9 mouse cellular contexts compared by ENCODE assay signal in genomic region chr19:26037270-26037669, GRCm38 (mm10).
DNase-seq lines count a peak whose midpoint lies in the region; ATAC-seq and TF ChIP-seq lines count a peak whose summit lies in the region.
"Had no signal": no experiment of that assay in that cellular context is flagged by ENCODE, and none has a peak within 500 bp of the region (broad histone marks: within the 10 kb centered on the region; RNA-seq: fewer than 3 reads in every experiment).

No protein-coding gene starts in this region.

- H3K4me2 ChIP-seq in forebrain, embryonic 16.5 days (ENCODE audit: low read length), result no peak overlapping the region
- no peak overlapping the region for H3K4me2 ChIP-seq in CH12.LX (ENCODE audit: insufficient read depth, low read depth, poor library complexity, severe bottlenecking)
- no peak overlapping the region for H3K4me2 ChIP-seq in intestine, postnatal 0 days (replicated peaks; ENCODE audit: low read depth)
- H3K4me2 ChIP-seq in lung, embryonic 14.5 days, result no peak overlapping the region
- H3K4me2 ChIP-seq: neural tube, embryonic 13.5 days had no signal

- H3K4me3 ChIP-seq in forebrain, embryonic 10.5 days, result no peak overlapping the region
- no peak overlapping the region for H3K4me3 ChIP-seq in forebrain, embryonic 16.5 days (replicated peaks; ENCODE audit: low read length)
- H3K4me3 ChIP-seq in CH12.LX (replicated peaks in 1 of 3; ENCODE audit: low read depth in 2 of 3, low read length in 2 of 3, poor library complexity in 1 of 3), result no peak overlapping the region
- H3K4me3 ChIP-seq in intestine, postnatal 0 days (ENCODE audit: low read depth, low read length), result no peak overlapping the region
- no peak overlapping the region for H3K4me3 ChIP-seq in lung, embryonic 14.5 days (ENCODE audit: low read depth, low read length)
- H3K4me3 ChIP-seq: neural tube, embryonic 13.5 days had no signal

- no peaks in the 10 kb centered on the region for H3K79me2 ChIP-seq in CH12.LX (replicated peaks; ENCODE audit: control insufficient read depth, extremely low read depth, insufficient read depth, poor library complexity, severe bottlenecking)

- no peaks in the 10 kb centered on the region for H3K9me3 ChIP-seq in forebrain, embryonic 10.5 days
- no peaks in the 10 kb centered on the region for H3K9me3 ChIP-seq in forebrain, embryonic 16.5 days (ENCODE audit: control insufficient read depth, low read length)
- no peaks in the 10 kb centered on the region for H3K9me3 ChIP-seq in CH12.LX (replicated peaks; ENCODE audit: low read length)
- H3K9me3 ChIP-seq in intestine, postnatal 0 days (ENCODE audit: control insufficient read depth), result no peaks in the 10 kb centered on the region
- H3K9me3 ChIP-seq in lung, embryonic 14.5 days (ENCODE audit: low read depth, low read length), result no peaks in the 10 kb centered on the region
- H3K9me3 ChIP-seq: neural tube, embryonic 13.5 days had no signal

- H3K4me1 ChIP-seq in forebrain, embryonic 10.5 days, result 0 out of 2 replicates have a peak, but pooled peaks cover 3% of the 10 kb centered on the region
- H3K4me1 ChIP-seq in forebrain, embryonic 16.5 days (replicated peaks; ENCODE audit: control insufficient read depth, insufficient read depth, low read length), result no peaks in the 10 kb centered on the region
- no peaks in the 10 kb centered on the region; a peak in 1 of 4 replicates for H3K4me1 ChIP-seq in CH12.LX (ENCODE audit: control insufficient read depth in 1 of 2, insufficient read depth in 2 of 2)
- no peaks in the 10 kb centered on the region for H3K4me1 ChIP-seq in intestine, postnatal 0 days (replicated peaks; ENCODE audit: control insufficient read depth, insufficient read depth, low read length)
- H3K4me1 ChIP-seq in lung, embryonic 14.5 days (ENCODE audit: insufficient read depth), result no peaks in the 10 kb centered on the region
- H3K4me1 ChIP-seq: neural tube, embryonic 13.5 days had no signal

- in situ Hi-C loops in CH12.LX (cut with MboI; ENCODE audit: low pct_ligation_motif_present, low pct_unique_long_range_greater_than_20kb, low sequenced_read_pairs), result no loop called here

- H3K27me3 ChIP-seq in forebrain, embryonic 10.5 days (ENCODE audit: poor library complexity, severe bottlenecking), result 0 out of 2 replicates have a peak, but pooled peaks cover 5% of the 10 kb centered on the region
- no peaks in the 10 kb centered on the region for H3K27me3 ChIP-seq in forebrain, embryonic 16.5 days (replicated peaks; ENCODE audit: control insufficient read depth, insufficient read depth, low read length)
- H3K27me3 ChIP-seq in CH12.LX (replicated peaks), result no peaks in the 10 kb centered on the region
- H3K27me3 ChIP-seq in intestine, postnatal 0 days (replicated peaks; ENCODE audit: control insufficient read depth, insufficient read depth, low read length), result no peaks in the 10 kb centered on the region
- H3K27me3 ChIP-seq in lung, embryonic 14.5 days (ENCODE audit: insufficient read depth, low read length), result no peaks in the 10 kb centered on the region
- H3K27me3 ChIP-seq: neural tube, embryonic 13.5 days had no signal

- TF ChIP-seq EP300 in CH12.LX (IDR thresholded peaks at IDR 0.05; ENCODE audit: low read length), result no peak

- TF ChIP-seq CTCF in CH12.LX (conservative IDR thresholded peaks at IDR 0.05 in 1 of 2, IDR thresholded peaks at IDR 0.05 in 1 of 2; ENCODE audit: low read depth in 2 of 2, low read length in 2 of 2), result peak; percentile 19 to 59; a peak in 2 of 4 replicates
- TF ChIP-seq CTCF in brain, embryonic 14.5 days (IDR thresholded peaks at IDR 0.05; ENCODE audit: borderline replicate concordance, extremely low read depth, insufficient read depth, insufficient read length), result peak; percentile 56
- TF ChIP-seq CTCF in intestine, postnatal 0 days (IDR thresholded peaks at IDR 0.05; ENCODE audit: low read depth), result peak; percentile 85
- TF ChIP-seq CTCF in lung, embryonic 14.5 days (IDR thresholded peaks at IDR 0.05; ENCODE audit: low read depth), result peak; percentile 80

- H3K36me3 ChIP-seq in forebrain, embryonic 10.5 days (replicated peaks), result no peaks in the 10 kb centered on the region
- H3K36me3 ChIP-seq in forebrain, embryonic 16.5 days (ENCODE audit: control insufficient read depth, insufficient read depth), result no peaks in the 10 kb centered on the region
- H3K36me3 ChIP-seq in CH12.LX (replicated peaks in 1 of 2; ENCODE audit: control insufficient read depth in 1 of 2, insufficient read depth in 1 of 2, low read length in 1 of 2), result no peaks in the 10 kb centered on the region
- no peaks in the 10 kb centered on the region for H3K36me3 ChIP-seq in intestine, postnatal 0 days (ENCODE audit: control insufficient read depth, insufficient read depth)
- no peaks in the 10 kb centered on the region for H3K36me3 ChIP-seq in lung, embryonic 14.5 days (ENCODE audit: insufficient read depth)
- H3K36me3 ChIP-seq: neural tube, embryonic 13.5 days had no signal

- dilution Hi-C loops in CH12.LX (cut with MboI; ENCODE audit: extremely low pct_ligation_motif_present, extremely low pct_unique_long_range_greater_than_20kb, low sequenced_read_pairs), result no loop called here

- WGBS in forebrain, embryonic 10.5 days, result 13% methylated on average over 7 of the region's 7 CpGs
- WGBS in forebrain, embryonic 16.5 days, result 12% methylated on average over 7 of the region's 7 CpGs
- 6% methylated on average over 7 of the region's 7 CpGs for WGBS in intestine, postnatal 0 days
- WGBS in lung, embryonic 14.5 days, result 12% methylated on average over 7 of the region's 7 CpGs

- TF ChIP-seq RAD21 in CH12.LX (IDR thresholded peaks at IDR 0.05; ENCODE audit: low read depth, low read length), result peak; percentile 52

- H3K27ac ChIP-seq in forebrain, embryonic 10.5 days, result no peak overlapping the region
- no peak overlapping the region for H3K27ac ChIP-seq in forebrain, embryonic 16.5 days (ENCODE audit: low read length)
- H3K27ac ChIP-seq in CH12.LX (ENCODE audit: insufficient read depth, low read depth), result no peak overlapping the region
- no peak overlapping the region for H3K27ac ChIP-seq in intestine, postnatal 0 days (ENCODE audit: low read depth, low read length)
- no peak overlapping the region for H3K27ac ChIP-seq in lung, embryonic 14.5 days (ENCODE audit: low read depth)
- H3K27ac ChIP-seq: neural tube, embryonic 13.5 days had no signal

- DNase-seq in forebrain, embryonic 10.5 days (ENCODE audit: extremely low spot score, low spot score), result peak; percentile 60
- DNase-seq in CH12.LX (ENCODE audit: extremely low read depth), result peak; percentile 42
- peak; percentile 50 for DNase-seq in brain, embryonic 14.5 days (ENCODE audit: low read depth)
- peak; percentile 79 for DNase-seq in lung, embryonic 14.5 days
- peak; percentile 14 for DNase-seq in testis, postnatal 14 days (ENCODE audit: low spot score)

- ATAC-seq in forebrain, embryonic 16.5 days, result no peak
- ATAC-seq in intestine, postnatal 0 days, result no peak
- ATAC-seq in lung, embryonic 14.5 days (ENCODE audit: insufficient read depth), result peak; percentile 47; the same call in 1 of the 2 replicates
- ATAC-seq in granulocyte monocyte progenitor cell, adult 5-6 weeks (replicated peaks; ENCODE audit: poor library complexity, severe bottlenecking), result no peak

- TF ChIP-seq POLR2A in CH12.LX (IDR thresholded peaks at IDR 0.05; ENCODE audit: low read depth, low read length), result no peak
- no peak for TF ChIP-seq POLR2A in brain, embryonic 14.5 days (IDR thresholded peaks at IDR 0.05; ENCODE audit: borderline replicate concordance, extremely low read depth, insufficient read depth, insufficient read length, poor library complexity, severe bottlenecking)

- no peak overlapping the region for H3K9ac ChIP-seq in forebrain, embryonic 16.5 days (replicated peaks; ENCODE audit: low read depth, low read length)
- H3K9ac ChIP-seq in CH12.LX (ENCODE audit: insufficient read depth, low read depth), result no peak overlapping the region
- H3K9ac ChIP-seq in intestine, postnatal 0 days (ENCODE audit: low read depth, low read length), result no peak overlapping the region
- H3K9ac ChIP-seq in lung, embryonic 14.5 days, result no peak overlapping the region
- H3K9ac ChIP-seq: neural tube, embryonic 13.5 days had no signal

TF ChIP-seq in CH12.LX, 34 proteins besides CTCF, POLR2A, EP300 and RAD21:
- TF ChIP-seq JUND (conservative IDR thresholded peaks at IDR 0.05; ENCODE audit: low read depth, low read length) (no peak), MXI1 (IDR thresholded peaks at IDR 0.05; ENCODE audit: low read depth, low read length) (no peak), IRF4 (IDR thresholded peaks at IDR 0.05; ENCODE audit: low read depth, low read length) (no peak), POLR2AphosphoS2 (IDR thresholded peaks at IDR 0.05; ENCODE audit: low read depth, low read length) (no peak), JUN (IDR thresholded peaks at IDR 0.05; ENCODE audit: insufficient read depth, low read depth, low read length) (no peak), UBTF (IDR thresholded peaks at IDR 0.05; ENCODE audit: low read depth, low read length) (no peak), MAFK (IDR thresholded peaks at IDR 0.05; ENCODE audit: insufficient replicate concordance, low read length) (no peak), MYC (IDR thresholded peaks at IDR 0.05; ENCODE audit: low read depth, low read length) (0 out of 2 replicates have a peak, but pooled peaks have one; percentile 37), PAX5 (IDR thresholded peaks at IDR 0.05; ENCODE audit: low read length) (no peak), E2F4 (IDR thresholded peaks at IDR 0.05; ENCODE audit: insufficient replicate concordance, low read depth, low read length) (no peak), BHLHE40 (IDR thresholded peaks at IDR 0.05; ENCODE audit: low read depth, low read length) (peak; percentile 94), TBP (conservative IDR thresholded peaks at IDR 0.05; ENCODE audit: low read depth, low read length) (no peak), ZC3H11A (IDR thresholded peaks at IDR 0.05; ENCODE audit: low read depth, low read length) (no peak), ETS1 (conservative IDR thresholded peaks at IDR 0.05; ENCODE audit: low read depth, low read length) (no peak), MAX (IDR thresholded peaks at IDR 0.05; ENCODE audit: low read length) (peak; percentile 49; the same call in 1 of the 2 replicates), ZNF384 (IDR thresholded peaks at IDR 0.05; ENCODE audit: low read depth, low read length) (no peak), CHD2 (IDR thresholded peaks at IDR 0.05; ENCODE audit: low read length) (no peak), NELFE (IDR thresholded peaks at IDR 0.05; ENCODE audit: low read depth, low read length) (no peak), RCOR1 (conservative IDR thresholded peaks at IDR 0.05; ENCODE audit: low read depth, low read length) (no peak), KAT2A (IDR thresholded peaks at IDR 0.05; ENCODE audit: insufficient replicate concordance, low read length) (no peak), SMC3 (IDR thresholded peaks at IDR 0.05; ENCODE audit: low read depth, low read length) (peak; percentile 23; the same call in 1 of the 2 replicates), HCFC1 (IDR thresholded peaks at IDR 0.05; ENCODE audit: low read depth, low read length) (no peak)

Comparison
In these comparisons a context has a peak if more than half of its experiments do, and no peak if none do; other contexts are left out.
1. DNase-seq: peak in every context shown above with its lines; median percentile 79 in lung, embryonic 14.5 days; 60 in forebrain, embryonic 10.5 days; 50 in brain, embryonic 14.5 days; 42 in CH12.LX; 14 in testis, postnatal 14 days.